Mouse (Mus musculus) lung, adult 2 months (tissue): ENCODE data around the gene Chsy1. TPM values are rescaled to one million over a fixed set of nuclear protein-coding genes. Genes with fewer than 3 reads are reported as not detected.
A peak's percentile ranks its signal among the peaks of the same experiment; 100 is the strongest.

ENCODE experiments used
- DNase-seq: peaks from one replicate; pipeline ENCODE4 v3.0.0; 2022
- H3K4me1 ChIP-seq: fragments of 200-500 bp; 2 replicates; pipeline ENCODE4 v1.6.1; 2011; ENCODE audit warnings: low read length; ENCODE audit not compliant: control insufficient read depth, insufficient read depth
- H3K4me3 ChIP-seq: fragments of 200-500 bp; replicated peaks from 2 replicates; pipeline ENCODE3; 2011; ENCODE audit warnings: low read depth, mild to moderate bottlenecking, control low read depth, low read length; ENCODE audit errors: extremely low read depth
- CTCF ChIP-seq: fragments of 200-500 bp; IDR thresholded peaks from 2 replicates; pipeline ENCODE4 v1.5.1; 2011; ENCODE audit warnings: mild to moderate bottlenecking, low read length, control low read depth; ENCODE audit not compliant: insufficient read depth
- POLR2A ChIP-seq: fragments of 200-500 bp; IDR thresholded peaks from 2 replicates; pipeline ENCODE4 v1.6.1; 2011; ENCODE audit warnings: low read depth, mild to moderate bottlenecking, control low read depth, low read length, borderline replicate concordance; ENCODE audit errors: extremely low read depth
- WGBS: fragments of 180-500 bp; shearing (Covaris S2); methylation state at CpG from one replicate; pipeline ENCODE4 v1.1.7; 2018; 5-methylcytosine and 5-hydroxymethylcytosine counted together
- polyA plus RNA-seq: library from polyadenylated mRNA; depleted of rRNA; stranded (reverse); fragments of >200 nt; gene quantifications from 2 replicates; pipeline ENCODE4 v1.2.3, GENCODE M21; 2012

Gene Chsy1
- polyA plus RNA-seq, 1 experiment: 18.1 TPM

GRCm38 (mm10) chr7:66120702-66121396 lies 11.5 kb downstream of the Chsy1 start:
- Histone ChIP-seq H3K4me1 (peaks cover 21% of the 10 kb centered on the region), H3K4me3 (no peak overlapping the region)
- no peak for DNase-seq
- 65% methylated on average over 7 of the region's 7 CpGs for WGBS
- TF ChIP-seq CTCF: no peak
- no peak for TF ChIP-seq POLR2A

- TF ChIP-seq POLR2A (no peak), CTCF (no peak)
- no peak overlapping the region for H3K4me3 ChIP-seq
- DNase-seq: no peak
- peaks cover 16% of the 10 kb centered on the region for H3K4me1 ChIP-seq
- WGBS: 43% methylated on average over 11 of the region's 11 CpGs
Observed at GRCm38 (mm10) chr7:66124551-66124968, 15.2 kb downstream of the Chsy1 start.

GRCm38 (mm10) chr7:66125368-66125767 lies 16.1 kb downstream of the Chsy1 start:
- TF ChIP-seq CTCF (no peak), POLR2A (no peak)
- Histone ChIP-seq H3K4me3 (no peak overlapping the region), H3K4me1 (peaks cover 11% of the 10 kb centered on the region)
- no peak for DNase-seq
- whole genome bisulfite sequencing: 73% methylated on average over 14 of the region's 14 CpGs

- no peak for DNase-seq
- TF ChIP-seq POLR2A (no peak), CTCF (no peak)
- no peak overlapping the region for H3K4me3 ChIP-seq
- H3K4me1 ChIP-seq: peaks cover 10% of the 10 kb centered on the region
- 90% methylated on average over 4 of the region's 4 CpGs for WGBS
Observed at GRCm38 (mm10) chr7:66127951-66128645, 18.8 kb downstream of the Chsy1 start.

GRCm38 (mm10) chr7:66128857-66129256 lies 19.5 kb downstream of the Chsy1 start:
- peaks cover 10% of the 10 kb centered on the region for H3K4me1 ChIP-seq
- WGBS: 29% methylated on average over 3 of the region's 3 CpGs
- no peak overlapping the region for H3K4me3 ChIP-seq
- no peak for DNase-seq
- TF ChIP-seq CTCF (no peak), POLR2A (no peak)

GRCm38 (mm10) chr7:66130296-66130695 lies 21.0 kb downstream of the Chsy1 start:
- H3K4me1 ChIP-seq: peaks cover 12% of the 10 kb centered on the region
- 87% methylated on average over 2 of the region's 2 CpGs for WGBS
- DNase-seq: no peak
- TF ChIP-seq POLR2A: no peak
- no peak for TF ChIP-seq CTCF
- no peak overlapping the region for H3K4me3 ChIP-seq

- DNase-seq: peak; percentile 57
- TF ChIP-seq POLR2A: no peak
- TF ChIP-seq CTCF: no peak
- 69% methylated on average over 4 of the region's 4 CpGs for WGBS
- H3K4me1 ChIP-seq: peaks cover 17% of the 10 kb centered on the region
- no peak overlapping the region for H3K4me3 ChIP-seq
Observed at GRCm38 (mm10) chr7:66131776-66132421, 22.6 kb downstream of the Chsy1 start.

GRCm38 (mm10) chr7:66134154-66134553 lies 24.8 kb downstream of the Chsy1 start:
- WGBS: 82% methylated on average over 3 of the region's 3 CpGs
- DNase-seq: no peak
- no peak for TF ChIP-seq POLR2A
- no peak for TF ChIP-seq CTCF
- peaks cover 15% of the 10 kb centered on the region for H3K4me1 ChIP-seq
- H3K4me3 ChIP-seq: no peak overlapping the region

GRCm38 (mm10) chr7:66135644-66136043 lies 26.3 kb downstream of the Chsy1 start:
- Histone ChIP-seq H3K4me1 (peaks cover 15% of the 10 kb centered on the region), H3K4me3 (no peak overlapping the region)
- TF ChIP-seq CTCF: no peak
- 55% methylated on average over 3 of the region's 3 CpGs for WGBS
- no peak for DNase-seq
